Mouse (Mus musculus): ENCODE measurements around the gene Lrrc17. TPM values are rescaled to one million over a fixed set of nuclear protein-coding genes. Genes with fewer than 3 reads are reported as not detected.
A peak's percentile ranks its signal among the peaks of the same experiment; 100 is the strongest.

Gene Lrrc17
- polyA plus RNA-seq, 1 experiment from 2014 or later: 115 TPM

GRCm38 (mm10) chr5:21513363-21513762, 30.0 kb upstream of the Lrrc17 start:
- H3K4me2 ChIP-seq: no peak overlapping the region
- 53% methylated on average over 10 of the region's 10 CpGs for WGBS
- H3K4me3 ChIP-seq: no peak overlapping the region
- no peaks in the 10 kb centered on the region for H3K9me3 ChIP-seq
- ATAC-seq (ENCODE audit: insufficient number of reproducible peaks, insufficient read depth, low FRiP score, low TSS enrichment, low read depth): no peak
- no peaks in the 10 kb centered on the region for H3K27me3 ChIP-seq
- H3K36me3 ChIP-seq: no peaks in the 10 kb centered on the region
- 0 out of 2 replicates have a peak, but pooled peaks cover 14% of the 10 kb centered on the region for H3K4me1 ChIP-seq
- no peak overlapping the region for H3K9ac ChIP-seq
- no peak overlapping the region for H3K27ac ChIP-seq

GRCm38 (mm10) chr5:21517562-21517961, 25.8 kb upstream of the Lrrc17 start:
- no peak for ATAC-seq (ENCODE audit: insufficient number of reproducible peaks, insufficient read depth, low FRiP score, low TSS enrichment, low read depth)
- Histone ChIP-seq H3K27me3 (no peaks in the 10 kb centered on the region), H3K36me3 (no peaks in the 10 kb centered on the region), H3K4me2 (no peak overlapping the region), H3K9me3 (no peaks in the 10 kb centered on the region), H3K9ac (no peak overlapping the region), H3K27ac (no peak overlapping the region), H3K4me3 (no peak overlapping the region), H3K4me1 (0 out of 2 replicates have a peak, but pooled peaks cover 17% of the 10 kb centered on the region)
- WGBS: 93% methylated on average over 2 of the region's 2 CpGs

GRCm38 (mm10) chr5:21518207-21518606, 25.2 kb upstream of the Lrrc17 start:
- 49% methylated on average over 4 of the region's 4 CpGs for WGBS
- no peak for ATAC-seq (ENCODE audit: insufficient number of reproducible peaks, insufficient read depth, low FRiP score, low TSS enrichment, low read depth)
- no peaks in the 10 kb centered on the region for H3K9me3 ChIP-seq

GRCm38 (mm10) chr5:21519166-21519565, 24.2 kb upstream of the Lrrc17 start:
- no peak overlapping the region for H3K4me2 ChIP-seq
- H3K4me1 ChIP-seq: 0 out of 2 replicates have a peak, but pooled peaks cover 11% of the 10 kb centered on the region
- no peak overlapping the region for H3K4me3 ChIP-seq
- H3K27me3 ChIP-seq: no peaks in the 10 kb centered on the region
- H3K9me3 ChIP-seq: no peaks in the 10 kb centered on the region
- no peaks in the 10 kb centered on the region for H3K36me3 ChIP-seq
- no peak overlapping the region for H3K9ac ChIP-seq
- H3K27ac ChIP-seq: no peak overlapping the region
- WGBS: 62% methylated on average over 3 of the region's 3 CpGs
- ATAC-seq (ENCODE audit: insufficient number of reproducible peaks, insufficient read depth, low FRiP score, low TSS enrichment, low read depth): no peak

More at GRCm38 (mm10) chr5:21518207-21518606, 25.2 kb upstream of the Lrrc17 start:
- Histone ChIP-seq H3K4me1 (0 out of 2 replicates have a peak, but pooled peaks cover 14% of the 10 kb centered on the region), H3K4me3 (no peak overlapping the region), H3K27ac (no peak overlapping the region), H3K36me3 (no peaks in the 10 kb centered on the region), H3K27me3 (no peaks in the 10 kb centered on the region), H3K4me2 (no peak overlapping the region), H3K9ac (no peak overlapping the region)

GRCm38 (mm10) chr5:21526835-21527485, 16.4 kb upstream of the Lrrc17 start:
- Histone ChIP-seq H3K9me3 (peaks cover 7% of the 10 kb centered on the region; the same call in 1 of the 2 replicates), H3K27ac (no peak overlapping the region), H3K9ac (no peak overlapping the region), H3K27me3 (no peaks in the 10 kb centered on the region), H3K4me3 (no peak overlapping the region), H3K36me3 (no peaks in the 10 kb centered on the region), H3K4me2 (no peak overlapping the region), H3K4me1 (0 out of 2 replicates have a peak, but pooled peaks cover 3% of the 10 kb centered on the region)
- 64% methylated on average over 11 of the region's 11 CpGs for WGBS
- ATAC-seq (ENCODE audit: insufficient number of reproducible peaks, insufficient read depth, low FRiP score, low TSS enrichment, low read depth): no peak

- Histone ChIP-seq H3K9ac (no peak overlapping the region), H3K9me3 (peaks cover 7% of the 10 kb centered on the region; the same call in 1 of the 2 replicates), H3K4me3 (no peak overlapping the region), H3K36me3 (no peaks in the 10 kb centered on the region), H3K27me3 (no peaks in the 10 kb centered on the region), H3K4me1 (0 out of 2 replicates have a peak, but pooled peaks cover 3% of the 10 kb centered on the region), H3K4me2 (no peak overlapping the region), H3K27ac (no peak overlapping the region)
- 86% methylated on average over 4 of the region's 4 CpGs for WGBS
- ATAC-seq (ENCODE audit: insufficient number of reproducible peaks, insufficient read depth, low FRiP score, low TSS enrichment, low read depth): no peak
These were observed 15.9 kb upstream of the Lrrc17 start for GRCm38 (mm10) chr5:21527488-21527911.

GRCm38 (mm10) chr5:21528068-21528842, 15.1 kb upstream of the Lrrc17 start:
- peaks cover 7% of the 10 kb centered on the region; the same call in 1 of the 2 replicates for H3K9me3 ChIP-seq
- H3K9ac ChIP-seq: no peak overlapping the region
- no peak overlapping the region for H3K4me2 ChIP-seq
- no peak overlapping the region for H3K4me3 ChIP-seq
- no peaks in the 10 kb centered on the region for H3K36me3 ChIP-seq
- no peaks in the 10 kb centered on the region for H3K27me3 ChIP-seq
- ATAC-seq (ENCODE audit: insufficient number of reproducible peaks, insufficient read depth, low FRiP score, low TSS enrichment, low read depth): no peak
- 0 out of 2 replicates have a peak, but pooled peaks cover 3% of the 10 kb centered on the region for H3K4me1 ChIP-seq
- H3K27ac ChIP-seq: no peak overlapping the region
- 90% methylated on average over 15 of the region's 15 CpGs for WGBS

- no peaks in the 10 kb centered on the region for H3K4me1 ChIP-seq
- H3K4me2 ChIP-seq: no peak overlapping the region
- peaks cover 7% of the 10 kb centered on the region; the same call in 1 of the 2 replicates for H3K9me3 ChIP-seq
- no peaks in the 10 kb centered on the region for H3K27me3 ChIP-seq
- H3K36me3 ChIP-seq: no peaks in the 10 kb centered on the region
- 88% methylated on average over 8 of the region's 8 CpGs for WGBS
- H3K9ac ChIP-seq: no peak overlapping the region
- H3K4me3 ChIP-seq: no peak overlapping the region
- no peak for ATAC-seq (ENCODE audit: insufficient number of reproducible peaks, insufficient read depth, low FRiP score, low TSS enrichment, low read depth)
- H3K27ac ChIP-seq: no peak overlapping the region
These were observed 14.1 kb upstream of the Lrrc17 start for GRCm38 (mm10) chr5:21529110-21529720.

GRCm38 (mm10) chr5:21532126-21532525, 11.2 kb upstream of the Lrrc17 start:
- H3K27ac ChIP-seq: no peak overlapping the region
- WGBS: 89% methylated on average over 2 of the region's 2 CpGs
- no peak overlapping the region for H3K9ac ChIP-seq
- H3K4me1 ChIP-seq: no peaks in the 10 kb centered on the region
- no peaks in the 10 kb centered on the region for H3K36me3 ChIP-seq
- H3K4me3 ChIP-seq: no peak overlapping the region
- no peaks in the 10 kb centered on the region for H3K27me3 ChIP-seq
- peaks cover 7% of the 10 kb centered on the region; the same call in 1 of the 2 replicates for H3K9me3 ChIP-seq
- no peak overlapping the region for H3K4me2 ChIP-seq
- no peak for ATAC-seq (ENCODE audit: insufficient number of reproducible peaks, insufficient read depth, low FRiP score, low TSS enrichment, low read depth)

- WGBS: 85% methylated on average over 5 of the region's 5 CpGs
- Histone ChIP-seq H3K27ac (no peak overlapping the region), H3K4me1 (no peaks in the 10 kb centered on the region), H3K9me3 (peaks cover 7% of the 10 kb centered on the region; the same call in 1 of the 2 replicates), H3K36me3 (no peaks in the 10 kb centered on the region), H3K27me3 (no peaks in the 10 kb centered on the region), H3K9ac (no peak overlapping the region), H3K4me2 (no peak overlapping the region), H3K4me3 (no peak overlapping the region)
- no peak for ATAC-seq (ENCODE audit: insufficient number of reproducible peaks, insufficient read depth, low FRiP score, low TSS enrichment, low read depth)
These were observed 10.4 kb upstream of the Lrrc17 start for GRCm38 (mm10) chr5:21532921-21533320.

GRCm38 (mm10) chr5:21542226-21542625, 1.1 kb upstream of the Lrrc17 start:
- Histone ChIP-seq H3K4me3 (no peak overlapping the region), H3K9ac (no peak overlapping the region), H3K36me3 (peaks cover 6% of the 10 kb centered on the region), H3K9me3 (no peaks in the 10 kb centered on the region), H3K4me2 (no peak overlapping the region), H3K27me3 (no peaks in the 10 kb centered on the region), H3K4me1 (peaks cover 30% of the 10 kb centered on the region), H3K27ac (0 out of 2 replicates have a peak overlapping the region, but pooled peaks have one; percentile 97)
- WGBS: 68% methylated on average over 4 of the region's 4 CpGs
- no peak for ATAC-seq (ENCODE audit: insufficient number of reproducible peaks, insufficient read depth, low FRiP score, low TSS enrichment, low read depth)
